Mouse (Mus musculus): ENCODE measurements around the gene Cdyl. TPM values are rescaled to one million over a fixed set of nuclear protein-coding genes. Genes with fewer than 3 reads are reported as not detected.

Cdyl gene
- polyA plus RNA-seq, 1 experiment = 2.8 TPM

DNA sequence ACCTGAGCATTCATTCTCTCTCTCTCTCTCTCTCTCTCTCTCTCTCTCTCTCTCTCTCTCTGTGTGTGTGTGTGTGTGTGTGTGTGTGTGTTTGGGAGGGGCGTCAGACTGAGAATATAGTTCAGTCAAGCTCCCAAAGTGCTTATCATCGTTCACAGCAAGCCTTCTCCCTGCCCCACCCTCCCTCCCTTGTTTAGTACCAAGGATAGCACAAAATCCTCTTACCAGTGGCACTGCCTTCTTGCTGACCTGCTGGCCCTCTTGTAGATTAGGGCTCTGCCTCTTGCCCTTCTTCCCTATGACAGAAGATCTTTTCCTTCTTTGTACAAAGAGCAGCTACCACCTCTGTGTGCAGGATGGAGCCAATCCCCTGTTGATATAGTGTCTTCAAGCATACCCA is 136.3 kb downstream of the Cdyl start:
- TF ChIP-seq CTCF (conservative IDR thresholded peaks at IDR 0.05; ENCODE audit: insufficient read depth, insufficient read length, low read depth, low read length) = no peak
- no peak for TF ChIP-seq POLR2A (IDR thresholded peaks at IDR 0.05; ENCODE audit: low read depth, low read length)
- DNase-seq = no peak
- Histone ChIP-seq H3K4me3 (ENCODE audit: insufficient read depth, low read depth, low read length) (no peak overlapping the region), H3K4me1 (ENCODE audit: control insufficient read depth, insufficient read depth, low read length) (no peaks in the 10 kb centered on the region), H3K27ac (ENCODE audit: insufficient read depth, low read depth, low read length) (no peak overlapping the region), H3K27me3 (replicated peaks; ENCODE audit: control insufficient read depth, insufficient read depth, low read length) (no peaks in the 10 kb centered on the region), H3K36me3 (ENCODE audit: control insufficient read depth, insufficient read depth, low read length) (no peaks in the 10 kb centered on the region)
- WGBS = 55% methylated on average over 2 of the region's 2 CpGs

- TF ChIP-seq POLR2A (IDR thresholded peaks at IDR 0.05; ENCODE audit: low read depth, low read length) = no peak
- TF ChIP-seq CTCF (conservative IDR thresholded peaks at IDR 0.05; ENCODE audit: insufficient read depth, insufficient read length, low read depth, low read length) = no peak
- WGBS = 36% methylated on average over 4 of the region's 4 CpGs
- Histone ChIP-seq H3K4me3 (ENCODE audit: insufficient read depth, low read depth, low read length) (no peak overlapping the region), H3K27ac (ENCODE audit: insufficient read depth, low read depth, low read length) (no peak overlapping the region), H3K36me3 (ENCODE audit: control insufficient read depth, insufficient read depth, low read length) (no peaks in the 10 kb centered on the region), H3K4me1 (ENCODE audit: control insufficient read depth, insufficient read depth, low read length) (no peaks in the 10 kb centered on the region), H3K27me3 (replicated peaks; ENCODE audit: control insufficient read depth, insufficient read depth, low read length) (no peaks in the 10 kb centered on the region)
- DNase-seq = no peak
These were observed 136.7 kb downstream of the Cdyl start for GRCm38 (mm10) chr13:35796352-35796751.

DNA sequence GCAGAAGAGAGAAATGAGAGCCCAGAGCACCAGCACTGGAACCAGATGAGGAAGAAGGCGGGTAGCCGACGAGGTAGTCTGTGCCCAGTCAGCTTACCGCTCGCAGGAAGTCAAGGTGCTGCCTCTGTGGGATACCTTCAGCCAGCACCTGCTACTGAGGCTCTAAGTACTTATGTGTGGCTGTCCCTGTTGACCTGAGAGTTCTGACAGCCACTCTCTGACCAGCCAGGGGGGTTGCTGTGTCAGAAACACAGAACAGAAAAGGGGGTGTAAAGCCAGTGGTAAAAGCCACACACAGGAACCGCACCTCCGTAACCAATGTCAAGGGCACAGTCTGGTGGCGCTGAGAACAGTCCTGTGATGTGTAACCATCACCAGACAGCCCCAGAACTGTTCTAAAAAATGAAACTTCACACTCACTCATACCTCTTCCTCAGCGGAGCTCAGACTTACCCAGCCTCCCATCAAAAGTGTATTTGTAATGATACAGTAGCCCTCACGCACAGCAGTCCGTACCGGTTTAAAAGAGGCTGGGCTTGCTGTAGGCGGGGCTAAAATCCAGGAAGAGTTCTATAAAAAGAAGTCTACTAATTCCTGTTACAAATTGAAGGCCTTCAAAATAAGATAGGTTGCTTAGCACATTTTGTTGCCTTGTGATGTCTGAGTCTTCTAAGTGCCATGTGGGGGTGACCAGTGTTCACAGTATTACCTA is 138.3 kb downstream of the Cdyl start:
- Histone ChIP-seq H3K4me1 (ENCODE audit: control insufficient read depth, insufficient read depth, low read length) (no peaks in the 10 kb centered on the region), H3K27me3 (replicated peaks; ENCODE audit: control insufficient read depth, insufficient read depth, low read length) (no peaks in the 10 kb centered on the region), H3K4me3 (ENCODE audit: insufficient read depth, low read depth, low read length) (no peak overlapping the region), H3K27ac (ENCODE audit: insufficient read depth, low read depth, low read length) (no peak overlapping the region), H3K36me3 (ENCODE audit: control insufficient read depth, insufficient read depth, low read length) (no peaks in the 10 kb centered on the region)
- DNase-seq = no peak
- TF ChIP-seq CTCF (conservative IDR thresholded peaks at IDR 0.05; ENCODE audit: insufficient read depth, insufficient read length, low read depth, low read length) = no peak
- TF ChIP-seq POLR2A (IDR thresholded peaks at IDR 0.05; ENCODE audit: low read depth, low read length) = no peak
- 82% methylated on average over 13 of the region's 13 CpGs for WGBS

GRCm38 (mm10) chr13:35798645-35799044 is 139.0 kb downstream of the Cdyl start:
- DNase-seq = peak; percentile 24
- TF ChIP-seq POLR2A (IDR thresholded peaks at IDR 0.05; ENCODE audit: low read depth, low read length) (no peak), CTCF (conservative IDR thresholded peaks at IDR 0.05; ENCODE audit: insufficient read depth, insufficient read length, low read depth, low read length) (peak; percentile 51)
- Histone ChIP-seq H3K4me3 (ENCODE audit: insufficient read depth, low read depth, low read length) (no peak overlapping the region), H3K27me3 (replicated peaks; ENCODE audit: control insufficient read depth, insufficient read depth, low read length) (no peaks in the 10 kb centered on the region), H3K36me3 (ENCODE audit: control insufficient read depth, insufficient read depth, low read length) (no peaks in the 10 kb centered on the region), H3K4me1 (ENCODE audit: control insufficient read depth, insufficient read depth, low read length) (no peaks in the 10 kb centered on the region), H3K27ac (ENCODE audit: insufficient read depth, low read depth, low read length) (no peak overlapping the region)
- WGBS = 70% methylated on average over 9 of the region's 9 CpGs

GRCm38 (mm10) chr13:35800270-35800669 is 140.6 kb downstream of the Cdyl start:
- Histone ChIP-seq H3K36me3 (ENCODE audit: control insufficient read depth, insufficient read depth, low read length) (no peaks in the 10 kb centered on the region), H3K27me3 (replicated peaks; ENCODE audit: control insufficient read depth, insufficient read depth, low read length) (no peaks in the 10 kb centered on the region), H3K4me3 (ENCODE audit: insufficient read depth, low read depth, low read length) (no peak overlapping the region), H3K4me1 (ENCODE audit: control insufficient read depth, insufficient read depth, low read length) (no peaks in the 10 kb centered on the region), H3K27ac (ENCODE audit: insufficient read depth, low read depth, low read length) (no peak overlapping the region)
- DNase-seq = no peak
- TF ChIP-seq CTCF (conservative IDR thresholded peaks at IDR 0.05; ENCODE audit: insufficient read depth, insufficient read length, low read depth, low read length) = no peak
- TF ChIP-seq POLR2A (IDR thresholded peaks at IDR 0.05; ENCODE audit: low read depth, low read length) = no peak
- WGBS = 83% methylated on average over 7 of the region's 7 CpGs

GRCm38 (mm10) chr13:35805727-35806126 is 146.1 kb downstream of the Cdyl start:
- TF ChIP-seq CTCF (conservative IDR thresholded peaks at IDR 0.05; ENCODE audit: insufficient read depth, insufficient read length, low read depth, low read length) (no peak), POLR2A (IDR thresholded peaks at IDR 0.05; ENCODE audit: low read depth, low read length) (no peak)
- H3K27ac ChIP-seq (ENCODE audit: insufficient read depth, low read depth, low read length) = no peak overlapping the region
- H3K4me1 ChIP-seq (ENCODE audit: control insufficient read depth, insufficient read depth, low read length) = no peaks in the 10 kb centered on the region
- H3K27me3 ChIP-seq (replicated peaks; ENCODE audit: control insufficient read depth, insufficient read depth, low read length) = no peaks in the 10 kb centered on the region
- H3K36me3 ChIP-seq (ENCODE audit: control insufficient read depth, insufficient read depth, low read length) = no peaks in the 10 kb centered on the region
- no peak overlapping the region for H3K4me3 ChIP-seq (ENCODE audit: insufficient read depth, low read depth, low read length)
- no peak for DNase-seq
- 49% methylated on average over 3 of the region's 3 CpGs for WGBS

DNA sequence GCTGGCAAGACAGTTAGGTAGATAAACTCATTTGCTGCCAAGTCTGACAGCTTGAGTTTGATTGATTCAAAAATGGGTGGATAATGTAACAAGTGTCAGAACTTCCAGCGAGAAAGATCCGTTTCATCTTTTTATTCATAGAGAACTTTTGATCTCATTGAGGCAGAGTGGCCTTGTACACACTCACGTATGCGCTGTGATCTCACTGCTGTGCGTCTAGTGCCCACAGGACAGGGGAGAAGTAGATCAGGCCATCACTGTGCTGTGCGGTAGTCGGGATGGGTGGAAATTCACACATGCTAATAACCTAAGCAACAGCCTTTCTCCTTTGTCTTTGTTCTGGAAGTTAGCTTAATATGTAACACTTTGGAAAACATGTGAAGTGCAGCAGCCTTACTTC is 146.5 kb downstream of the Cdyl start:
- Histone ChIP-seq H3K27ac (ENCODE audit: insufficient read depth, low read depth, low read length) (no peak overlapping the region), H3K4me1 (ENCODE audit: control insufficient read depth, insufficient read depth, low read length) (no peaks in the 10 kb centered on the region), H3K4me3 (ENCODE audit: insufficient read depth, low read depth, low read length) (no peak overlapping the region), H3K27me3 (replicated peaks; ENCODE audit: control insufficient read depth, insufficient read depth, low read length) (no peaks in the 10 kb centered on the region), H3K36me3 (ENCODE audit: control insufficient read depth, insufficient read depth, low read length) (no peaks in the 10 kb centered on the region)
- TF ChIP-seq CTCF (conservative IDR thresholded peaks at IDR 0.05; ENCODE audit: insufficient read depth, insufficient read length, low read depth, low read length) = no peak
- TF ChIP-seq POLR2A (IDR thresholded peaks at IDR 0.05; ENCODE audit: low read depth, low read length) = no peak
- DNase-seq = no peak
- WGBS = 77% methylated on average over 7 of the region's 7 CpGs

All from kidney, adult 2 months (tissue).